Mouse (Mus musculus) hindbrain, embryonic 16.5 days (tissue): ENCODE measurements at regions not wholly inside any gene's neighbourhood (a gene's known extent, or its start where the extent isn't known, plus 50 kb on each side); places are given as distances from the start of the nearest gene placed in this dataset.

Experiments used
- ATAC-seq: fragments of 200-750 bp; cut with Nextera tagmentation; 2 replicates; pipeline ENCODE4 v1.8.0; 2017; ENCODE audit warnings: moderate TSS enrichment, moderate library complexity
- H3K27ac ChIP-seq: fragments of 300-500 bp; sonication (generic); 2 replicates; pipeline ENCODE4 v1.5.1; 2014; ENCODE audit warnings: low read depth, mild to moderate bottlenecking, control low read depth, low read length, moderate library complexity
- H3K27me3 ChIP-seq: fragments of 300-500 bp; sonication (generic); replicated peaks from 2 replicates; pipeline ENCODE4 v1.6.1; 2014; ENCODE audit warnings: low read length; ENCODE audit not compliant: control insufficient read depth, insufficient read depth
- H3K36me3 ChIP-seq: fragments of 300-500 bp; sonication (generic); 2 replicates; pipeline ENCODE4 v1.6.1; 2014; ENCODE audit warnings: mild to moderate bottlenecking, low read length, moderate library complexity, mixed read lengths; ENCODE audit not compliant: control insufficient read depth, insufficient read depth
- H3K4me1 ChIP-seq: fragments of 300-500 bp; sonication (generic); 2 replicates; pipeline ENCODE4 v1.6.1; 2014; ENCODE audit warnings: low read depth, low read length; ENCODE audit not compliant: control insufficient read depth, insufficient read depth
- H3K4me2 ChIP-seq: fragments of 300-500 bp; sonication (generic); 2 replicates; pipeline ENCODE4 v1.6.1; 2014; ENCODE audit warnings: mild to moderate bottlenecking, low read length, control low read depth, moderate library complexity
- H3K4me3 ChIP-seq: fragments of 300-500 bp; sonication (generic); 2 replicates; pipeline ENCODE4 v1.5.1; 2014; ENCODE audit warnings: mild to moderate bottlenecking, low read length, control low read depth, moderate library complexity
- H3K9ac ChIP-seq: fragments of 300-500 bp; sonication (generic); 2 replicates; pipeline ENCODE4 v1.6.1; 2014; ENCODE audit warnings: low read depth, mild to moderate bottlenecking, control low read depth, low read length, moderate library complexity
- H3K9me3 ChIP-seq: fragments of 300-500 bp; sonication (generic); 2 replicates; pipeline ENCODE4 v1.6.1; 2014; ENCODE audit warnings: mild to moderate bottlenecking, low read length, moderate library complexity; ENCODE audit not compliant: control insufficient read depth
- WGBS: fragments of 180-500 bp; shearing (Covaris S2); extraction: QIAGEN DNeasy Blood & Tissue Kit; methylation state at CpG from one replicate; pipeline ENCODE4 v1.1.7; 2014; 5-methylcytosine and 5-hydroxymethylcytosine counted together

DNA sequence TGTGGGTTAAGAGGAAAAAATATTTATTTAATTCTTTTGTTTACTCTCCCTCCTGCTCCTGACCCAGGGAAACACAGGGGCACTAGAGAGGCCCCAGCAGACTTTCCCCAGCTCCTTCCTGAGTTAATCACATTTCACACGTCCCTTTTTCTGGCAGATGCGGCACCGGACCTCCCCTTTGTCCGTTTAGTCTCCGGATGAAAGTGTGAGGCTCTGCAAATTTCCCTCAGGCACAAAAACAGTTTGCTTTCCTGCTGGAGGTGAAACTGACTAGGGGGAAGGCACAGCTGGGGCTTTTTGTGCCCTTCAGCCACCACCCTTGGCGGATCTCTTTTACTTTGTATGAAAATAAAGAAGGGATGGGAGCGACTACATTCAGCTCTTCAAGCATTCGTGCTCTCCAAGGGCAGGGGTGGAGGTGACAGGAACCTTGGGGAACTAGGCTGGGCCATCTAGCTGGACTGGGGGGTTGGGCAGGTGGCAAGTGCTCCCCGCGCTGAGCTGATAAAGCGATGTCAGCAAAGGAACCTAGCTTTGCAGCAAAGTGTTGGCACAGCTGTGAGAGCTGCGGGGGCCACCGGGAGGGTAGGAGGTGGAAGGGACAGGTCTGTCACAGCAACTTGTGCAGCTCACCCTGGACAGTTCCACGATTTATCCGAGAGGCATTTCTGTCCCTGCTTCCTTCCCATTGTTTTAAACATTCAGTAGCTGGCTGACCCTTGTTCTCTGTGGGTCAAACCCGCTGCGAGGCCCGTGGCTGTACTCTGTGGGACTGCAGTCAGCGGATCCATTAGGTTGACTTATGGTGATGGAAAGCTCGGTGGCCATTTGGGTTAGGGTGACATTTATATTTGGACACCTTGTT lies 329.6 kb downstream of the Ttll7 start:
- H3K9me3 ChIP-seq: no peaks in the 10 kb centered on the region
- peaks cover 18% of the 10 kb centered on the region for H3K4me1 ChIP-seq
- H3K4me3 ChIP-seq: no peak overlapping the region
- peak overlapping the region; percentile 5; the same call in 1 of the 2 replicates for H3K27ac ChIP-seq
- peak; percentile 66 for ATAC-seq
- peak overlapping the region; percentile 41 for H3K4me2 ChIP-seq
- 3% methylated on average over 20 of the region's 20 CpGs for WGBS
- no peaks in the 10 kb centered on the region for H3K36me3 ChIP-seq
- H3K27me3 ChIP-seq: no peaks in the 10 kb centered on the region
- H3K9ac ChIP-seq: peak overlapping the region; percentile 15; the same call in 1 of the 2 replicates

DNA sequence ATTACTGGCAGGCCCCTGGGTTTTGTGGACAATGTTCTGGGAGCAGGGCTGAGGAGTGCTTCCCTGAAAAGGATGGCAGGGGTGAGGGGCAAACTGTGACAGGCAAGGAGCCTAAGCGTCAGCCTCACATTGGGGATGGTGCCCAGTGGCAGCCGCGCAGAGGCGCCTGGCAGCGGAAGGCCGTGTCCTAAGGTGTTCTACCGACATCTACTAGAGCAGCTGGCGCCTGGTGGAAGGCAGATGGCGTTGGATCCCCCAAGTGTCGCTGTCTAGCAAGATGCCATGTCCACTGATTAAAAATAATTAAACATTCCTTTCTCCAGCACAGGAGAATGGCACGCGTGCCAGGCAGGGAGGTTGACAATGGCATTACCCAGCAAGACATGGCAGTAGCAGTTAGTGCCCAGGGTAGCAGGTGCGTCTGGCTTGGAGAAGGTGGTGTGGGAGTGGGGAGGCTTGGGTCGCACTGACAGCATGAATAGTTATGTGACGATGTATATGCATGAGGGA lies 330.3 kb downstream of the Ttll7 start:
- Histone ChIP-seq H3K36me3 (no peaks in the 10 kb centered on the region), H3K9ac (no peak overlapping the region), H3K27ac (peak overlapping the region; percentile 55; the same call in 1 of the 2 replicates), H3K4me3 (no peak overlapping the region), H3K9me3 (no peaks in the 10 kb centered on the region), H3K27me3 (no peaks in the 10 kb centered on the region), H3K4me1 (peaks cover 18% of the 10 kb centered on the region), H3K4me2 (peak overlapping the region; percentile 41)
- ATAC-seq: peak; percentile 88
- 16% methylated on average over 15 of the region's 15 CpGs for WGBS

DNA sequence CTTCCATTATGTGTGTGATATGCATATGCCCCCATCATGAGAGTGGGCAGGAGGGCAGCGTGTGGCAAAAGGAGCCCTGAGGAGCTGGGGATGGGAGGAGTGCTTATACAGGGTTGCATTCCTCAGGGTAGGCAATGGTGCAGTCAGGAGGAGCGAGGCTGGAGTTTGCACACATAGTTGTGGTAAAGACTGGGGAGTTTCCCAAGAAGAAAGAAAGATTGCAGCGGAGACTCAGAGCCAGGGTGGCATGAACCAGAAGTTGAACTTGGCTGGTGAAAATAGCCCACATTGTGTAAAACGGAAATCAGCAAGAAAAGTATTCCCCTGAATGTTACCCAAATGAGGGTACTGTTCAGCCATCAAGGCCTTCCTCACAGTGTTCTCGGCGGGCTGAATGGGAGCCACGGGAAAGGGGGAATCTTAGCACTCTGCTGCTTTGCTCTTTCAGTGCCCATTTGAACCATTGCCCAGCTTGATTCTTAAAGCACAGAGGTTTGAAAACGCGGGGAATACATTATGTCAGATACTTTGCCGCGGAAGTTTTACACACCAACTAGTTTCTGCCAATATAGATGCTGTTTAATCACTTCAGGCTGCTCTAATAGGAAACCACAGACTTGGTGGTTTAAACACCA lies 331.6 kb downstream of the Ttll7 start:
- Histone ChIP-seq H3K27me3 (no peaks in the 10 kb centered on the region), H3K36me3 (no peaks in the 10 kb centered on the region), H3K4me1 (peaks cover 18% of the 10 kb centered on the region), H3K9ac (no peak overlapping the region), H3K27ac (no peak overlapping the region), H3K4me2 (no peak overlapping the region), H3K9me3 (no peaks in the 10 kb centered on the region), H3K4me3 (no peak overlapping the region)
- ATAC-seq: peak; percentile 44
- 52% methylated on average over 11 of the region's 11 CpGs for WGBS

DNA sequence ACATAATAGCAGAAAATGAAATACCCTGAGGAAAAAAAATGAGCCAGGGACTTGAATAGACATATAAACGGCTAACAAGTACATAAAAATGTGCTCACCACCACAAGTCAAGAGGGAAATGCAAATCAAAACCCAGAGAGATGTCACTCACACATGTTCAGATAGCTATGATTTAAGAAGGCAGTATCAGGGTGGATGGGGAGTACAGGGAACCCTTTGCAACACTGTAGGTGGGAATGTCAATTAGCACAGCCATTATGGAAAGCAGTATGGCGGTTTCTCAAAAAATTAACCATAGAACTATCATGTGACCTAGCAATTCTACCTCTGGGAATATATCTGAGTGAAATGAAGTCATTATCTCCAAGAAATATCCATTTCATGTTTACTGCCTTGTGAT lies 337.6 kb downstream of the Ttll7 start:
- Histone ChIP-seq H3K27ac (no peak overlapping the region), H3K36me3 (no peaks in the 10 kb centered on the region), H3K4me3 (no peak overlapping the region), H3K4me1 (no peaks in the 10 kb centered on the region), H3K27me3 (no peaks in the 10 kb centered on the region), H3K9me3 (no peaks in the 10 kb centered on the region), H3K9ac (no peak overlapping the region), H3K4me2 (no peak overlapping the region)
- ATAC-seq: no peak
- 66% methylated on average over 2 of the region's 2 CpGs for WGBS

DNA sequence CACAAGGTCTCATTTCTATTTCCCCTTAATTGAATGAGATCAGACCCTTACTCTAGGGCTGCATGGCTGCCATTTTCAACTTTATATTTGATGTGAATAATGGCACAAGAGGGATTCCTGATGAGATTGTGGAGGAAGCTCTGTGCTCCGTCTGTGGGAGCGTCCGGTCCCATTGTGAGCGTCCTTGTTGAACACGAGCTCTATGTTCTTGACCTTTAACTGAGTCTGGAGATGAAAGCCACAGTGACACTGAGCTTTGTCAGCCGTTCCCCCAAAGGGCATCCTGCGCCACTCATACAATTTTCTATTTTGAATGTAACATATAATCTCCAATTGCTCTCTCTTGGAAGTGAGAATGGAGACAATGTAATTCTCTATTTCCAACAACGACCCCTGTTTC lies 344.5 kb downstream of the Ttll7 start:
- no peak overlapping the region for H3K4me2 ChIP-seq
- no peak for ATAC-seq
- H3K27ac ChIP-seq: no peak overlapping the region
- WGBS: 75% methylated on average over 8 of the region's 8 CpGs
- H3K9ac ChIP-seq: no peak overlapping the region
- no peak overlapping the region for H3K4me3 ChIP-seq
- no peaks in the 10 kb centered on the region for H3K9me3 ChIP-seq
- H3K4me1 ChIP-seq: no peaks in the 10 kb centered on the region
- H3K27me3 ChIP-seq: no peaks in the 10 kb centered on the region
- no peaks in the 10 kb centered on the region for H3K36me3 ChIP-seq

DNA sequence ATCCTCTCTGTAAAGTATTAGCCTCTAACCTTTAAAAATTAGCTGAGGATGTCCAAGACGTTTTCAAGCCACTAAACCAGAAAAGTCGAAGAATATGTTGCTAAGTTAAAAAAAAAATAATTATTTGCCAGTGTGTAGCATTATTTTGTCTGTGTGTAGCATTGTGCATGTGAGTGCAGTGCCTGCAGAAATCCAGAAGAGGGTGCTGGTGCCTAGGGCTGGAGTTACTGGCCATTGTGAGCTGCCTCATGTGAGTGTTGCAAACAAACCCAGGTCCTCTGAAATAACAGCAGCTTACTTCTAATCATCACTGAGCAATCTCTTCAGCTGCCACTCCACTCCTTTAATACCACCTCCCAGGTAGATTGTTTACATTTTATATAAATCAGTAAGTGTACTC lies 345.0 kb downstream of the Ttll7 start:
- no peak for ATAC-seq
- Histone ChIP-seq H3K9me3 (no peaks in the 10 kb centered on the region), H3K4me2 (no peak overlapping the region), H3K27me3 (no peaks in the 10 kb centered on the region), H3K9ac (no peak overlapping the region), H3K4me3 (no peak overlapping the region), H3K27ac (no peak overlapping the region), H3K36me3 (no peaks in the 10 kb centered on the region), H3K4me1 (no peaks in the 10 kb centered on the region)
- 49% methylated on average over 2 of the region's 2 CpGs for WGBS

DNA sequence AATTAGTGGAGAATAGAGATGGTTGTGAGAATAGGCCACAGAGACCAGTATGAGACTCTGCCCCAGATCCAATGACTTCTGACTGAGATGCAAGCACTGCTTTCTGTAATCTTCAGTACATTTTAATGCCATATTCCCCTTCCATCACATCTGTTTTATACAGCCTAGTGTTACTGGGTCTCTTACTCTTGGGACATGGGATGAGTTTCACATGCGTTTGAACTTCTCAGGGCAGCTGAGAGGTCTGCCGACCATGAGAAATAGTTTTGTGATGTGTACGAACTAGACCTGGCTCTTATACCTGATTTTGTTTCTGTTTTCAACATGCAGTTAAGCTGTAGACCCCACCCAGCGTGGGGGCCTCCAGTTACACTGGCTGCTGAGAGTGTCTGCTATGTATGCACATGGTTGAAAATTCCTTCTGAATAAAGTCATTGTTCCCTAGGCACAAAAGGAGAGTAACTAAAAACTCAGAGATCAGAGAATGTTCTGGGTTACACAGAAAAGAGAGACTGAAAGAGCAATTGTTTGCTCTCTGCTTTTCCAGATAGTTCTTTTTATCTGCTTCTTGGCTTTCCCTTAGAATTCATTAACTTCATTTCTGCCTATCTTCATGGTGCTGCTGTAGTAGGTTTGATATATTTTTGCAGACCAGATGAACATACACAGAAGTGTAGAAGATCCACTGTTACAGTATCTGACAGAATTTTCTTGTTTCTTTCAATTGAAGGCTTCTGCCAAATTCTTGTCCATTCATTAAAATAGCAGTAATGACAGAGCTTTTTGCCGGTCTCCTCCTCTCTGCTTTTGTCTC lies 359.2 kb downstream of the Ttll7 start:
- WGBS: 45% methylated on average over 5 of the region's 5 CpGs
- Histone ChIP-seq H3K27me3 (no peaks in the 10 kb centered on the region), H3K4me3 (no peak overlapping the region), H3K9me3 (0 out of 2 replicates have a peak, but pooled peaks cover 2% of the 10 kb centered on the region), H3K27ac (no peak overlapping the region), H3K36me3 (no peaks in the 10 kb centered on the region), H3K4me2 (no peak overlapping the region), H3K9ac (no peak overlapping the region), H3K4me1 (no peaks in the 10 kb centered on the region)
- ATAC-seq: no peak

DNA sequence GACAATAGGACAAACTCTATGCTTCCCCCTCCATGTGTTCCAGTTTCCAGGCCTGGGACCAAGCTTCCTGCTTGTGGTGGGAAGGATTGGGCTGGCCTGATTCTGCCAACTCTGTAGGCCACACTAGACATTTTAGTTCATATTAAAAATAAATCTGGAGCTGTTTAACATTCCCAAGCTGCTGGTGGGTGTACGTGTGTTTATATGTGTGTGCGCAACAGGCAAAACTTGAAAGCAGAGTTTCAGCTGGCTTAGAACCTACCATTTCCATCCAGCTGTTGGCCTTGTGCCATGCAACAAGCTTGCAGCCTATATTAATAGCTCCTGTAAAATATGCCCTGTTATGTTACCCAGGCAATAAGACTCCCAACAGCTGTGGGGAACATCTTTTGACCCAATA lies 376.5 kb downstream of the Ttll7 start:
- WGBS: 89% methylated on average over 2 of the region's 2 CpGs
- ATAC-seq: no peak

DNA sequence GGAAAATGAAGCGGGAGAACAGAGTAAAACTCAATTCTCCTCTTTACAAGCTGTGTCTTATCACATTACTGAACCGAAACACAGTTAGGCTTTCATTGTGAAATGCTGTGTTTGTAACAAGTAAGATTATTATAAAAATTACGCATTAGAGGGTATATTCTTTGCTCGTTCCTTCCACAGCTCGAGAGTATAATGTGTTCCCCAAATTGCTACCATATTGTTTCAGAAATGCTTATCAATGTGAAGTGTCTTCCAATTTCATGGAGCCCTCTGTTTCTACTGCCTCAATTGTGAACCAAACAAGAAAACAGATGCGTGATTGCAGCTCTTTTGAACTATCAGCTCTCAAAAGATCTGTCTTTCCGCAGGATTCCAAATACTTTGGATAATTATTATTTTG lies 378.4 kb downstream of the Ttll7 start:
- H3K9ac ChIP-seq: no peak overlapping the region
- H3K9me3 ChIP-seq: no peaks in the 10 kb centered on the region
- H3K27ac ChIP-seq: no peak overlapping the region
- H3K27me3 ChIP-seq: no peaks in the 10 kb centered on the region
- no peaks in the 10 kb centered on the region for H3K4me1 ChIP-seq
- WGBS: 79% methylated on average over 7 of the region's 7 CpGs
- ATAC-seq: no peak
- no peak overlapping the region for H3K4me3 ChIP-seq
- H3K4me2 ChIP-seq: no peak overlapping the region
- no peaks in the 10 kb centered on the region for H3K36me3 ChIP-seq

More for the DNA sequence above, 376.5 kb downstream of the Ttll7 start:
- no peak overlapping the region for H3K4me2 ChIP-seq
- H3K9me3 ChIP-seq: no peaks in the 10 kb centered on the region
- no peaks in the 10 kb centered on the region for H3K27me3 ChIP-seq
- H3K36me3 ChIP-seq: no peaks in the 10 kb centered on the region
- no peak overlapping the region for H3K4me3 ChIP-seq
- no peak overlapping the region for H3K27ac ChIP-seq
- H3K4me1 ChIP-seq: no peaks in the 10 kb centered on the region
- no peak overlapping the region for H3K9ac ChIP-seq
